Mouse (Mus musculus): ENCODE results near the gene Hoxb1.

GRCm38 (mm10) chr11:96325747-96326212, 39.8 kb upstream of the Hoxb1 start:
- TF ChIP-seq CTCF (IDR thresholded peaks at IDR 0.05; ENCODE audit: low read depth) = no peak
- no peak for TF ChIP-seq EP300 (optimal IDR thresholded peaks at IDR 0.05)
